Mouse (Mus musculus): ENCODE measurements at regions not wholly inside any gene's neighbourhood (a gene's known extent, or its start where the extent isn't known, plus 50 kb on each side); places are given as distances from the start of the nearest gene placed in this dataset.

GRCm38 (mm10) chr8:7808395-7808794 is 852.6 kb downstream of the Efnb2 start:
- no peak for DNase-seq (ENCODE audit: low read depth, low spot score)

GRCm38 (mm10) chr8:7799221-7799620 is 861.8 kb downstream of the Efnb2 start:
- DNase-seq (ENCODE audit: low read depth, low spot score) = no peak

- no peak for DNase-seq (ENCODE audit: low read depth, low spot score)
Observed at GRCm38 (mm10) chr8:7796156-7796555, 864.9 kb downstream of the Efnb2 start.

- DNase-seq (ENCODE audit: low read depth, low spot score) = no peak
Observed at GRCm38 (mm10) chr8:7763820-7764219, 897.2 kb downstream of the Efnb2 start.

- DNase-seq (ENCODE audit: low read depth, low spot score) = no peak
Observed at GRCm38 (mm10) chr8:7760987-7761386, 900.1 kb downstream of the Efnb2 start.

GRCm38 (mm10) chr8:7732726-7733125 is 928.3 kb downstream of the Efnb2 start:
- DNase-seq (ENCODE audit: low read depth, low spot score) = no peak

GRCm38 (mm10) chr8:7721880-7722279 is 939.2 kb downstream of the Efnb2 start:
- DNase-seq (ENCODE audit: low read depth, low spot score) = peak; percentile 41

GRCm38 (mm10) chr8:7718898-7719696 is 941.9 kb downstream of the Efnb2 start:
- peak; percentile 83 for DNase-seq (ENCODE audit: low read depth, low spot score)

- DNase-seq (ENCODE audit: low read depth, low spot score) = no peak
Observed at GRCm38 (mm10) chr8:7710764-7711163, 950.3 kb downstream of the Efnb2 start.

GRCm38 (mm10) chr8:7709406-7709805 is 951.6 kb downstream of the Efnb2 start:
- no peak for DNase-seq (ENCODE audit: low read depth, low spot score)

GRCm38 (mm10) chr8:7691355-7691996 is 969.6 kb downstream of the Efnb2 start:
- DNase-seq (ENCODE audit: low read depth, low spot score) = no peak

GRCm38 (mm10) chr8:7653804-7654203 is 1007.2 kb downstream of the Efnb2 start:
- no peak for DNase-seq (ENCODE audit: low read depth, low spot score)
